Mouse (Mus musculus) hindbrain, embryonic 12.5 days (tissue): ENCODE results near the gene Amotl1. TPM values are rescaled to one million over a fixed set of nuclear protein-coding genes. Genes with fewer than 3 reads are reported as not detected.

Experiments
- ATAC-seq: fragments of 200-750 bp; cut with Nextera tagmentation; 2 replicates; pipeline ENCODE4 v1.8.0; 2017; ENCODE audit warnings: moderate TSS enrichment; ENCODE audit not compliant: low FRiP score
- H3K27ac ChIP-seq: fragments of 300-500 bp; sonication (generic); 2 replicates; pipeline ENCODE4 v1.5.1; 2016; ENCODE audit warnings: mild to moderate bottlenecking
- H3K27me3 ChIP-seq: fragments of 300-500 bp; sonication (generic); 2 replicates; pipeline ENCODE4 v1.6.1; 2016; ENCODE audit warnings: mild to moderate bottlenecking
- H3K36me3 ChIP-seq: fragments of 300-500 bp; sonication (generic); 2 replicates; pipeline ENCODE4 v1.6.1; 2016; ENCODE audit warnings: mild to moderate bottlenecking
- H3K4me1 ChIP-seq: fragments of 300-500 bp; sonication (generic); 2 replicates; pipeline ENCODE4 v1.6.1; 2016
- H3K4me2 ChIP-seq: fragments of 300-500 bp; sonication (generic); replicated peaks from 2 replicates; pipeline ENCODE4 v1.6.1; 2016; ENCODE audit warnings: mild to moderate bottlenecking
- H3K4me3 ChIP-seq: fragments of 300-500 bp; sonication (generic); 2 replicates; pipeline ENCODE4 v1.5.1; 2016; ENCODE audit warnings: mild to moderate bottlenecking
- H3K9ac ChIP-seq: fragments of 300-500 bp; sonication (generic); 2 replicates; pipeline ENCODE4 v1.6.1; 2016; ENCODE audit warnings: mild to moderate bottlenecking, moderate library complexity
- H3K9me3 ChIP-seq: fragments of 300-500 bp; sonication (generic); replicated peaks from 2 replicates; pipeline ENCODE4 v1.6.1; 2016; ENCODE audit warnings: mild to moderate bottlenecking
- WGBS: fragments of 180-500 bp; shearing (Covaris S2); methylation state at CpG from one replicate; pipeline ENCODE4 v1.1.7; 2016; 5-methylcytosine and 5-hydroxymethylcytosine counted together
- polyA plus RNA-seq: library from polyadenylated mRNA; unstranded; fragments of >200 nt; fragmentation: Nextera tagmentation; extraction: Ambion mirVana; gene quantifications from 2 replicates; pipeline ENCODE4 v1.2.1, GENCODE M21; 2016

The Amotl1 gene
- polyA plus RNA-seq, 1 experiment from 2014 or later = 18.2 TPM

- no peak overlapping the region for H3K4me3 ChIP-seq
- peak overlapping the region; percentile 24 for H3K4me2 ChIP-seq
Measured at GRCm38 (mm10) chr9:14634155-14634554, 10.7 kb downstream of the Amotl1 start.

GRCm38 (mm10) chr9:14632365-14633163 is 12.3 kb downstream of the Amotl1 start:
- H3K9ac ChIP-seq = no peak overlapping the region
- H3K4me1 ChIP-seq = peaks cover 30% of the 10 kb centered on the region
- H3K27me3 ChIP-seq = peaks cover 22% of the 10 kb centered on the region
- peak; percentile 54 for ATAC-seq
- no peaks in the 10 kb centered on the region for H3K36me3 ChIP-seq
- no peak overlapping the region for H3K27ac ChIP-seq
- H3K4me2 ChIP-seq = no peak overlapping the region
- WGBS = 41% methylated on average over 10 of the region's 10 CpGs
- H3K4me3 ChIP-seq = no peak overlapping the region
- no peaks in the 10 kb centered on the region for H3K9me3 ChIP-seq

More at GRCm38 (mm10) chr9:14634155-14634554, 10.7 kb downstream of the Amotl1 start:
- no peaks in the 10 kb centered on the region for H3K36me3 ChIP-seq
- peak; percentile 79 for ATAC-seq
- H3K4me1 ChIP-seq = peaks cover 30% of the 10 kb centered on the region
- H3K9me3 ChIP-seq = no peaks in the 10 kb centered on the region
- H3K27me3 ChIP-seq = peaks cover 22% of the 10 kb centered on the region
- H3K27ac ChIP-seq = no peak overlapping the region
- no peak overlapping the region for H3K9ac ChIP-seq
- WGBS = 13% methylated on average over 15 of the region's 15 CpGs

- Histone ChIP-seq H3K4me1 (peaks cover 30% of the 10 kb centered on the region), H3K4me3 (no peak overlapping the region), H3K27me3 (peaks cover 22% of the 10 kb centered on the region), H3K9ac (no peak overlapping the region), H3K36me3 (no peaks in the 10 kb centered on the region), H3K27ac (no peak overlapping the region), H3K4me2 (no peak overlapping the region), H3K9me3 (no peaks in the 10 kb centered on the region)
- 0 out of 2 replicates have a peak, but pooled peaks have one; percentile 23 for ATAC-seq
- 23% methylated on average over 5 of the region's 5 CpGs for WGBS
Measured at GRCm38 (mm10) chr9:14631729-14632128, 13.1 kb downstream of the Amotl1 start.

GRCm38 (mm10) chr9:14627525-14627924 is 17.3 kb downstream of the Amotl1 start:
- H3K36me3 ChIP-seq = no peaks in the 10 kb centered on the region
- peaks cover 2% of the 10 kb centered on the region; the same call in 1 of the 2 replicates for H3K27me3 ChIP-seq
- no peaks in the 10 kb centered on the region for H3K9me3 ChIP-seq
- ATAC-seq = no peak
- peaks cover 13% of the 10 kb centered on the region for H3K4me1 ChIP-seq
- H3K9ac ChIP-seq = no peak overlapping the region
- no peak overlapping the region for H3K4me3 ChIP-seq
- no peak overlapping the region for H3K4me2 ChIP-seq
- no peak overlapping the region for H3K27ac ChIP-seq
- 76% methylated on average over 2 of the region's 2 CpGs for WGBS

- no peak overlapping the region for H3K4me3 ChIP-seq
- no peak for ATAC-seq
Measured at GRCm38 (mm10) chr9:14625961-14626360, 18.9 kb downstream of the Amotl1 start.

GRCm38 (mm10) chr9:14625024-14625423 is 19.8 kb downstream of the Amotl1 start:
- H3K4me1 ChIP-seq = no peaks in the 10 kb centered on the region
- H3K27ac ChIP-seq = no peak overlapping the region
- H3K9me3 ChIP-seq = no peaks in the 10 kb centered on the region
- WGBS = 49% methylated on average over 3 of the region's 3 CpGs
- H3K27me3 ChIP-seq = no peaks in the 10 kb centered on the region
- H3K36me3 ChIP-seq = no peaks in the 10 kb centered on the region
- H3K4me3 ChIP-seq = no peak overlapping the region
- no peak overlapping the region for H3K9ac ChIP-seq
- no peak overlapping the region for H3K4me2 ChIP-seq
- no peak for ATAC-seq

More at GRCm38 (mm10) chr9:14625961-14626360, 18.9 kb downstream of the Amotl1 start:
- no peak overlapping the region for H3K9ac ChIP-seq
- H3K4me2 ChIP-seq = no peak overlapping the region
- no peaks in the 10 kb centered on the region for H3K27me3 ChIP-seq
- H3K36me3 ChIP-seq = no peaks in the 10 kb centered on the region
- H3K4me1 ChIP-seq = no peaks in the 10 kb centered on the region
- 90% methylated on average over 3 of the region's 3 CpGs for WGBS
- H3K27ac ChIP-seq = no peak overlapping the region
- no peaks in the 10 kb centered on the region for H3K9me3 ChIP-seq

- H3K4me2 ChIP-seq = no peak overlapping the region
- WGBS = 56% methylated on average over 4 of the region's 4 CpGs
- no peaks in the 10 kb centered on the region for H3K4me1 ChIP-seq
- no peak for ATAC-seq
- H3K9ac ChIP-seq = no peak overlapping the region
- H3K27ac ChIP-seq = no peak overlapping the region
- H3K27me3 ChIP-seq = no peaks in the 10 kb centered on the region
- no peak overlapping the region for H3K4me3 ChIP-seq
- no peaks in the 10 kb centered on the region for H3K9me3 ChIP-seq
- H3K36me3 ChIP-seq = no peaks in the 10 kb centered on the region
Measured at GRCm38 (mm10) chr9:14623928-14624327, 20.9 kb downstream of the Amotl1 start.

GRCm38 (mm10) chr9:14623250-14623649 is 21.6 kb downstream of the Amotl1 start:
- Histone ChIP-seq H3K36me3 (no peaks in the 10 kb centered on the region), H3K9ac (no peak overlapping the region), H3K4me1 (no peaks in the 10 kb centered on the region), H3K9me3 (no peaks in the 10 kb centered on the region), H3K4me3 (no peak overlapping the region), H3K27ac (no peak overlapping the region), H3K27me3 (no peaks in the 10 kb centered on the region), H3K4me2 (no peak overlapping the region)
- no peak for ATAC-seq
- 55% methylated on average over 5 of the region's 5 CpGs for whole genome bisulfite sequencing

GRCm38 (mm10) chr9:14622848-14623247 is 22.0 kb downstream of the Amotl1 start:
- H3K9me3 ChIP-seq = no peaks in the 10 kb centered on the region
- no peak overlapping the region for H3K4me2 ChIP-seq
- H3K36me3 ChIP-seq = no peaks in the 10 kb centered on the region
- H3K4me3 ChIP-seq = no peak overlapping the region
- ATAC-seq = no peak
- WGBS = 81% methylated on average over 3 of the region's 3 CpGs
- H3K4me1 ChIP-seq = no peaks in the 10 kb centered on the region
- no peak overlapping the region for H3K27ac ChIP-seq
- no peak overlapping the region for H3K9ac ChIP-seq
- H3K27me3 ChIP-seq = no peaks in the 10 kb centered on the region

- no peak overlapping the region for H3K27ac ChIP-seq
- no peak overlapping the region for H3K4me3 ChIP-seq
- H3K36me3 ChIP-seq = no peaks in the 10 kb centered on the region
- no peak overlapping the region for H3K4me2 ChIP-seq
- WGBS = 81% methylated on average over 5 of the region's 5 CpGs
- no peaks in the 10 kb centered on the region for H3K9me3 ChIP-seq
- no peak overlapping the region for H3K9ac ChIP-seq
- H3K4me1 ChIP-seq = 0 out of 2 replicates have a peak, but pooled peaks cover 3% of the 10 kb centered on the region
- ATAC-seq = no peak
- no peaks in the 10 kb centered on the region for H3K27me3 ChIP-seq
Measured at GRCm38 (mm10) chr9:14620107-14620506, 24.7 kb downstream of the Amotl1 start.

- Histone ChIP-seq H3K4me3 (peak overlapping the region; percentile 74), H3K27me3 (no peaks in the 10 kb centered on the region), H3K9ac (peak overlapping the region; percentile 88), H3K27ac (peak overlapping the region; percentile 71), H3K4me1 (peaks cover 33% of the 10 kb centered on the region), H3K36me3 (no peaks in the 10 kb centered on the region), H3K4me2 (peak overlapping the region; percentile 80), H3K9me3 (no peaks in the 10 kb centered on the region)
- ATAC-seq = peak; percentile 75
- 12% methylated on average over 23 of the region's 33 CpGs for WGBS
Measured at GRCm38 (mm10) chr9:14614931-14615880, 29.6 kb downstream of the Amotl1 start.
